Mouse (Mus musculus) heart, embryonic 13.5 days (tissue): ENCODE measurements around the gene Arsb. TPM values are rescaled to one million over a fixed set of nuclear protein-coding genes. Genes with fewer than 3 reads are reported as not detected.

Source experiments
- ATAC-seq: fragments of 200-750 bp; cut with Nextera tagmentation; 2 replicates; pipeline ENCODE4 v1.8.0; 2017; ENCODE audit warnings: moderate TSS enrichment; ENCODE audit not compliant: insufficient number of reproducible peaks, low FRiP score, low TSS enrichment; ENCODE audit errors: extremely low read depth
- H3K27ac ChIP-seq: fragments of 300-500 bp; sonication (generic); replicated peaks from 2 replicates; pipeline ENCODE4 v1.5.1; 2015; ENCODE audit warnings: moderate library complexity, mild to moderate bottlenecking, inconsistent platforms
- H3K27me3 ChIP-seq: fragments of 300-500 bp; sonication (generic); replicated peaks from 2 replicates; pipeline ENCODE4 v1.6.1; 2015; ENCODE audit warnings: mild to moderate bottlenecking, inconsistent platforms
- H3K36me3 ChIP-seq: fragments of 300-500 bp; sonication (generic); 2 replicates; pipeline ENCODE4 v1.6.1; 2015; ENCODE audit warnings: mild to moderate bottlenecking, inconsistent platforms
- H3K4me1 ChIP-seq: fragments of 300-500 bp; sonication (generic); 2 replicates; pipeline ENCODE4 v1.6.1; 2015; ENCODE audit warnings: inconsistent platforms
- H3K4me2 ChIP-seq: fragments of 300-500 bp; sonication (generic); 2 replicates; pipeline ENCODE4 v1.6.1; 2015; ENCODE audit warnings: inconsistent platforms, mild to moderate bottlenecking, moderate library complexity
- H3K4me3 ChIP-seq: fragments of 300-500 bp; sonication (generic); 2 replicates; pipeline ENCODE4 v1.5.1; 2015; ENCODE audit warnings: moderate library complexity, mild to moderate bottlenecking, inconsistent platforms
- H3K9ac ChIP-seq: fragments of 300-500 bp; sonication (generic); 2 replicates; pipeline ENCODE4 v1.6.1; 2015; ENCODE audit warnings: inconsistent platforms, mild to moderate bottlenecking, moderate library complexity
- H3K9me3 ChIP-seq: fragments of 300-500 bp; sonication (generic); 2 replicates; pipeline ENCODE4 v1.6.1; 2016; ENCODE audit warnings: inconsistent platforms
- WGBS: fragments of 180-500 bp; shearing (Covaris S2); methylation state at CpG from one replicate; pipeline ENCODE4 v1.1.7; 2015; ENCODE audit warnings: mixed read lengths; 5-methylcytosine and 5-hydroxymethylcytosine counted together
- polyA plus RNA-seq: library from polyadenylated mRNA; unstranded; fragments of >200 nt; fragmentation: Nextera tagmentation; extraction: Ambion mirVana; gene quantifications from 2 replicates; pipeline ENCODE4 v1.2.1, GENCODE M21; 2015

Arsb gene
- polyA plus RNA-seq: 6.9 and 9.0 TPM in 2 replicates

DNA sequence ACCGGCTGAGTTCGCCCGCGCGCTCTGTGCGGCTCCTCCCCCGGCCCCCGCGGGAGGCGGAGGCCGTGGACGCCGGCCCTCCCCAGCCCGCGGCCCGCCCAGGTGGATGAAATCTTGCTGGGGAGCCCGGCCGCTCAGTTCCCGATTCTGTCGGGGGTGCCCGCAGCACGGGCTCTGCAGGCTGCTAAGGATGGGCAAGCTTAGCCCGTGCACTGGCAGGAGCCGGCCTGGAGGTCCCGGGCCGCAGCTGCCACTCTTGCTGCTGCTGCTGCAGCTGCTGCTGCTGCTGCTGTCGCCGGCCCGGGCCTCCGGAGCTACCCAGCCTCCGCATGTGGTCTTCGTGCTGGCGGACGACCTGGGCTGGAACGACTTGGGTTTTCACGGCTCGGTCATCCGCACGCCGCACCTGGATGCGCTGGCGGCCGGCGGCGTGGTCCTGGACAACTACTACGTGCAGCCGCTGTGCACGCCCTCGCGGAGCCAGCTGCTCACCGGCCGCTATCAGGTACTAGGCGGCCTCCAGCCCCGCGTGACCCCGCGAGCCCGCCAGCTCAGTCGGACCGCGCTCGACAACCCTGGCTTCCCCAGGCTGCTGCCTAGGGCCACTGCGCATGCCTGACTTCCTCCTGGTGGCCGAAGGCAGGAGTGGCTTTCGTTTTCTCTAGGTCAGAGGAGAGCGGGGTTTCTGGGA lies at the start of gene Arsb:
TSS of gene Arsb (plus strand) at position 43 of the 691 bp plus-strand sequence.
- peaks cover 17% of the 10 kb centered on the region for H3K4me1 ChIP-seq
- H3K9me3 ChIP-seq: no peaks in the 10 kb centered on the region
- peak within 1 kb of the TSS; percentile 80 for H3K27ac ChIP-seq
- H3K4me3 ChIP-seq: peak within 1 kb of the TSS; percentile 69
- peak within 1 kb of the TSS; percentile 85 for H3K9ac ChIP-seq
- peaks cover 4% of the 10 kb centered on the region; the same call in 1 of the 2 replicates for H3K27me3 ChIP-seq
- H3K36me3 ChIP-seq: no peaks in the 10 kb centered on the region
- H3K4me2 ChIP-seq: peak within 1 kb of the TSS; percentile 97
- peak; percentile 81 for ATAC-seq
- WGBS: under 1% methylated on average over 66 of the region's 66 CpGs

DNA sequence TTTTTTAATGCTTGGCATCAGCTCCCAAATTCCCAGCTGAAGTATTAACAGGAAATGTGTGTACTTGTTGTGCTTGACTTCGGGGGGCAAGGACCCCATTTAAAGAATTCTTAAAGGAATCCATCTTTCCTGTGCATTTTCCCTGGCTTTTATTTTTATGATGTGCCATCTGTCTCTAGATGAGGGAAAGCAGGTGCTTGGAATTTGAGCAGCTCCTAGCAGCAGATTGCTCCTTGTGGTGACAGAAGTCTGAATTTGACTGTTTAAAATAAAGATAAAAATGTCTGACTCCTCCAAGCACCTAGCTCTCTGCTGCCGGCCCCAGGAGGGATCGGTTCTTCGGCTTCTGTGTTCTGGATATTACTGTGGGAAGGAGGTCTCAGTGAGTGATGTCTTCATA lies 49.5 kb upstream of the Arsb start:
- Histone ChIP-seq H3K27me3 (no peaks in the 10 kb centered on the region; the same call in 1 of the 2 replicates), H3K4me3 (no peak overlapping the region), H3K9me3 (no peaks in the 10 kb centered on the region), H3K4me2 (no peak overlapping the region), H3K9ac (no peak overlapping the region), H3K27ac (no peak overlapping the region), H3K4me1 (no peaks in the 10 kb centered on the region), H3K36me3 (no peaks in the 10 kb centered on the region)
- no peak for ATAC-seq
- 69% methylated on average over 4 of the region's 4 CpGs for WGBS

DNA sequence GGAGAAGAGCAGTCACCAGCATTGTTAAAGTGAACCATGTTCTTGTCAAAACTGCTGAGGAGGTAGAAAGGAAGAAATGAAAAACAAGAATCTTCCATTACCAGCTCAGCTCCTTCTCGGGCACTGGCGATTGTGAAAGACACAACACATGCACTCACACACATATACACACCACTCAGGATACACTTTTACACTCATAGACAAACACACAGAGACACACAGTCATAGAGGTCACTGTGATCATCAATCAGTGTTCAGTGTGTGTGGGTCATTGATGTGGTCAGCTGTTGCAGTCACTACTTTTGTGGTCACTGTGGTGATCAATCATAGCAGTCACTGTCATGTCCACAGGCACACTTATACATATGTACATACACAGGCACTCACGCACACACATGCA lies 48.0 kb upstream of the Arsb start:
- ATAC-seq: no peak
- Histone ChIP-seq H3K4me3 (no peak overlapping the region), H3K36me3 (no peaks in the 10 kb centered on the region), H3K27ac (no peak overlapping the region), H3K9ac (no peak overlapping the region), H3K9me3 (no peaks in the 10 kb centered on the region), H3K27me3 (no peaks in the 10 kb centered on the region; the same call in 1 of the 2 replicates), H3K4me2 (no peak overlapping the region), H3K4me1 (no peaks in the 10 kb centered on the region)
- WGBS: 75% methylated on average over 3 of the region's 3 CpGs

DNA sequence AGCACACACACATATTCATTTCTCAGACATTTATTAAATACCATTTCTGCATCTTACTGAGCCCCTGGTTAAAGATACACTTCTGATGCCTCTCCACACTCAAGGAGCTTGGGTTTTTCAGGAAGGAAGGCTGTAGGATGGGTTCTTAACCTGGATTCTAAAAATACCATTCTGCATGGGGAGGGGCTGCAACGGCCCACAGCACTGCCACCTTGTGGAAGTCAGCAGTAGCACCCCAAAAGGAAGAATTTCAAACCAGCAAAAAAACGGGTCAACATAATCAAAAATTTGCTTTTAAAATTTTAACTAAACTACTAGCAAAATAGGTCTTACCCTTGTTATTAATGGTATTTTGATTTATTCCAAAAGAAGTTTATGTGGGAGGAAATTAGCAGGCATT lies 47.2 kb upstream of the Arsb start:
- H3K4me3 ChIP-seq: no peak overlapping the region
- 25% methylated on average over 2 of the region's 2 CpGs for WGBS

GRCm38 (mm10) chr13:93735131-93735636 lies 36.2 kb upstream of the Arsb start:
- Histone ChIP-seq H3K36me3 (no peaks in the 10 kb centered on the region), H3K9me3 (peaks cover 3% of the 10 kb centered on the region; the same call in 1 of the 2 replicates), H3K27me3 (no peaks in the 10 kb centered on the region), H3K9ac (no peak overlapping the region), H3K4me1 (no peaks in the 10 kb centered on the region), H3K27ac (no peak overlapping the region), H3K4me3 (no peak overlapping the region), H3K4me2 (no peak overlapping the region)
- no peak for ATAC-seq
- WGBS: 74% methylated on average over 5 of the region's 5 CpGs

More for the DNA sequence above, 47.2 kb upstream of the Arsb start:
- no peak for ATAC-seq
- Histone ChIP-seq H3K4me1 (no peaks in the 10 kb centered on the region), H3K27me3 (no peaks in the 10 kb centered on the region; the same call in 1 of the 2 replicates), H3K9ac (no peak overlapping the region), H3K27ac (no peak overlapping the region), H3K9me3 (no peaks in the 10 kb centered on the region), H3K36me3 (no peaks in the 10 kb centered on the region), H3K4me2 (no peak overlapping the region)

DNA sequence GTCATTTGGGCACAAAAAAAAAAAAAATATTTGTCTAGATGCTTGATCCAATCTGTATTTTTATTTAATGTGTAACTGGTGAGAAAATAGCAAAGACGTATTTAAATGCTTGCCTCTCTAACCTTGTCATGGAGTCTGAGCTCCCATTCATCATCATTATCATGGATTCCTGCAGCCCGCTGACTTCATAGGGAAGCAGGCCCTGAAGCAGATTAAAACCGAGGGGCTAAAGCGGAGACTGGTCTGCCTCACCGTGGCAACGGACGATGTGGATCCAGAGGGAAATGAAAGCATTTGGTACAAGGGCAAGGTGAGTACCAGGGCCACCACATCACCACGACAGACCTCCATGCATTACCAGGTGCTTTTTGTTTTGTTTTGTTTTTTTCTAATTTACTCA lies 27.3 kb upstream of the Arsb start:
- Histone ChIP-seq H3K9ac (no peak overlapping the region), H3K27ac (no peak overlapping the region), H3K4me1 (no peaks in the 10 kb centered on the region), H3K27me3 (no peaks in the 10 kb centered on the region), H3K9me3 (no peaks in the 10 kb centered on the region), H3K4me3 (no peak overlapping the region), H3K4me2 (no peak overlapping the region), H3K36me3 (no peaks in the 10 kb centered on the region)
- no peak for ATAC-seq
- WGBS: 45% methylated on average over 8 of the region's 8 CpGs

DNA sequence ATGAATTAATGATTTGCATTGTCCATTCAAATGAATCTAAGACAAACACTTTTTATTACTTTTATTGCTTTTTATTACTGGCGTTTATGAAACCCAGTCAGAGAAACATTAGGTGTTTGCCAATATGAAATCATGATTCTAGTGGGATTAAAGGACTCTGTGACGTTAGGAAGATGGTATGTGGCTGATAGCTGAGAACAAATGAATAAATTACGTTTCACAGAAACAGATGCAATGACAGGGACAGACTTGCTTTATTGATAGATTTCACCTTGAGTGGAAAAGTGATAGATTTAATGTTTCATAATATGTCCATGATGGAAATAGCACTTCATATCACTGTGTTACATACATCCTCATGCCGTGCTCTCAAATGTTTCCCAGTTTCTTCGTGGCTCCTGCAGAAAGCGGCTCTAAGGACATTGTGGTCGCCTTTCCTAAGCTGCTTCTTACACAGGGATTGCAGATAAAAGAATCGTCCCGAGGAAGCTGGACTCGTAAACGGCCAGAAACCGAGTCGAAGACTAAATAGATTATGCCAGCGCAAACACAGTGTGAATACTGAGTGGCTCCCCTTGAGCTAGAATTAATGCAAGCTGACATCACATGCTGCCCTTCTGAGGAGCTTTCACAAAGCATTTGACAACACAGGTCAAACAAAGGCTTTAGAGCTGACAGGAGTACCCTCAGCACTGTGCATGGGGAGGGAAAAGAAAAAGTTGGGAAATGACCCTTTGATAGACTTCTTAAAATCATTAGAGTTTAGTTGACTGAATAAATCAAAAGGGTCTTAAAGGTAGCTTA lies 18.6 kb upstream of the Arsb start:
- H3K4me1 ChIP-seq: peaks cover 10% of the 10 kb centered on the region
- ATAC-seq: no peak
- no peak overlapping the region for H3K9ac ChIP-seq
- no peak overlapping the region for H3K4me2 ChIP-seq
- H3K4me3 ChIP-seq: no peak overlapping the region
- no peak overlapping the region for H3K27ac ChIP-seq
- no peaks in the 10 kb centered on the region for H3K27me3 ChIP-seq
- H3K36me3 ChIP-seq: no peaks in the 10 kb centered on the region
- WGBS: 69% methylated on average over 14 of the region's 14 CpGs
- no peaks in the 10 kb centered on the region for H3K9me3 ChIP-seq

DNA sequence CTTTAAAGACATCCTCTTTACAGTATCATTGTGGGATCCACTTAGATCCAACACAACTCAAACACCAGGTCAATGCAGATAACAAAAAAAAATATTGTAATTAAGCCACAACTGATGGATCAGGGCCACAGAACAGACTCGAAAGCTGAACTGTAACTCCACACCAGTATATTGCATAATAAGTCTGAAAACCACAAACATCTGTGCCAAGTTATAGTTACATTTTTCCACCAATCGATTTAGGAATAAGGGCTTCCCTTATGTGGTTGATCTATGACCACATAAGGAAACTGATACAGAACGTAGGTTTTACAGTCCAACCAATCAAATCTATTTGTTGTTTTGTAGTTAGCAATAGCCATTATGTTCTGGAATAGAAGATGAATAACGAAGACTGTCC lies 16.3 kb upstream of the Arsb start:
- H3K9ac ChIP-seq: no peak overlapping the region
- no peak overlapping the region for H3K4me3 ChIP-seq
- H3K4me2 ChIP-seq: no peak overlapping the region
- H3K9me3 ChIP-seq: no peaks in the 10 kb centered on the region
- no peak for ATAC-seq
- WGBS: 82% methylated on average over 4 of the region's 4 CpGs
- H3K27ac ChIP-seq: no peak overlapping the region
- H3K27me3 ChIP-seq: no peaks in the 10 kb centered on the region
- no peaks in the 10 kb centered on the region for H3K36me3 ChIP-seq
- H3K4me1 ChIP-seq: peaks cover 5% of the 10 kb centered on the region; the same call in 1 of the 2 replicates

GRCm38 (mm10) chr13:93756674-93757073 lies 14.8 kb upstream of the Arsb start:
- Histone ChIP-seq H3K27ac (no peak overlapping the region), H3K9me3 (no peaks in the 10 kb centered on the region), H3K9ac (no peak overlapping the region), H3K4me1 (0 out of 2 replicates have a peak, but pooled peaks cover 3% of the 10 kb centered on the region), H3K4me2 (no peak overlapping the region), H3K36me3 (no peaks in the 10 kb centered on the region), H3K27me3 (no peaks in the 10 kb centered on the region), H3K4me3 (no peak overlapping the region)
- WGBS: 84% methylated on average over 7 of the region's 7 CpGs
- ATAC-seq: no peak

DNA sequence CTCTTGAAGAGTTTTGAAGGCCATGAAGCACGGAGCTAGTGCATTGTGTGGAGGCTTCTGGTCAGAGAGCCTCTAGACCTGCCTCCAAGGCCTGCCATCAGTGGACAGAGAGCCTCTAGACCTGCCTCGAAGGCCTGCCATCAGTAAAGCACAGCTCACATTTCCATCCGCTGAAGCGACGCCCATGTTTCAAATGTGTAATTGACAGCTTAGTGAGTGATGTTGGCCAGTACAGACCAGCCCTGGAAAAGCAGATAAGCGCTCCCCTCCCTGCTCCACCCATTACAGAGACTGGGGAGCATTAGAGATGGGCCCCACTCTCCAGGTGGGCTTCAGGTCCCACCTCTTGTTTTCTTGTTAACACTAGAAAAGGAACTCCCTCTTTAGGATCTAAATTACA lies 13.9 kb upstream of the Arsb start:
- Histone ChIP-seq H3K9me3 (no peaks in the 10 kb centered on the region), H3K27ac (no peak overlapping the region), H3K4me3 (no peak overlapping the region), H3K4me1 (0 out of 2 replicates have a peak, but pooled peaks cover 3% of the 10 kb centered on the region), H3K4me2 (no peak overlapping the region), H3K36me3 (no peaks in the 10 kb centered on the region), H3K9ac (no peak overlapping the region), H3K27me3 (no peaks in the 10 kb centered on the region)
- WGBS: 44% methylated on average over 6 of the region's 6 CpGs
- ATAC-seq: no peak

DNA sequence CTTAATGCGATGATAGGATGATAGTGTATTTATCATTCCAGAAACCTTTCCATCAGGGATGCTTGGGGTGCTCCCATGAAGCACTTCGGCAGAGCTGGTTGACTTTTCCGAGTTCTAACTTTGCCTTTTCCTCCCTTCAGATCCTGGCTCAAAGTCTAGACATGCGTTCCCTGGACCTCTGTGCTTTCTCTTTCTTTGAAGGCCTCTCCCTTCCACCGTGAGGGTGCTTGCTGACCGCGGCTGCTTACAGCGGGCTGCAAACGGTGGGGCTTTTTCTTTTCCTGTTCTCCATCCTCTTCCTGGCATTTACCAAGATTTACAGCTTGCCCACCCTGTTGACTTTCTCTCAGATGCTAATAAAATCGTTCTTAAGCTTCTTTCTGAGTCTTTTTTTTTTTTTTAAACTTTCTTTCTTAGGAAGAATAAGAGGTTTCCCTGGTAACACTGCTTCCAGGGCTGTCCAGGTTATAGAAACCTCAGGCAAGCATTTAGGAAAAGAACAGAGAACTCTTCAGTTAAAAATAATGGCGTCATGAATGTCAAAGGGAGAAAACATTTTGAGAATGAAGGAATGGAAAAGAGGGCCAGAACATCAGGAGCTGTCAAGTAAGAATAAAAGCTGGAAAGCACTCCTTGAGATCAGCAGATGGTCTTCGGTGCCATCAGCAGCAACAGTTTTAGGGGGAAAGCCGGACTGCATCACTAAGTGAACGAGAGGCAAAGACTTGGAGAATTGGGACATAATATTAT lies 13.1 kb upstream of the Arsb start:
- Histone ChIP-seq H3K36me3 (no peaks in the 10 kb centered on the region), H3K9ac (no peak overlapping the region), H3K9me3 (no peaks in the 10 kb centered on the region), H3K27me3 (no peaks in the 10 kb centered on the region), H3K4me2 (no peak overlapping the region), H3K27ac (no peak overlapping the region), H3K4me1 (0 out of 2 replicates have a peak, but pooled peaks cover 3% of the 10 kb centered on the region), H3K4me3 (no peak overlapping the region)
- ATAC-seq: no peak
- WGBS: 62% methylated on average over 14 of the region's 14 CpGs
